Mouse (Mus musculus): Measurements from ENCODE around the gene Grin2b. TPM values are rescaled to one million over a fixed set of nuclear protein-coding genes. Genes with fewer than 3 reads are reported as not detected.

The Grin2b gene
- polyA plus RNA-seq, 1 experiment from 2014 or later, result not detected

DNA sequence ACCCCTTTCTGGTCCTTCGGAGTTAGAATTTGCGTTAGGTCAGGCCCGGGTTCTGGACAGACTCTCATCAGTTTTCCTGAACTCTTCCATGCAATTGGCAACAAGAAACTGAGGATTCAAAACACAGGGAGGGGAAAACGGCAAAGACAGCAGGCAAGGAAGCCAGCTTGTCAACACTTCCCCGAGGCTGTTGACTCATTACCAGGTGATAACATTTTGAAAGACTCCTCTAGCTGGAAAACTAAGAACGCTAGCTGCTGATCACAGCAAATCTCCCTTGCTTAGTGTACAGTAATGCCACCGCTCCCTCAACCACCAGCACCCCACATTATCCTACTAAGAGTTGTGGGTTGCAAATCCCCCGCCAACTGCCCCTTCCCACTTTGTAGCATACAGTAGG lies 266.2 kb downstream of the Grin2b start:
- H3K4me3 ChIP-seq (ENCODE audit: low read depth, low read length), result no peak overlapping the region
- no peaks in the 10 kb centered on the region for H3K9me3 ChIP-seq (ENCODE audit: control insufficient read depth, low read length)
- H3K4me1 ChIP-seq (replicated peaks; ENCODE audit: control insufficient read depth, insufficient read depth), result no peaks in the 10 kb centered on the region
- DNase-seq (ENCODE audit: low spot score) (no peak), ATAC-seq (ENCODE audit: low FRiP score, low TSS enrichment) (no peak)
- TF ChIP-seq EP300 (optimal IDR thresholded peaks at IDR 0.05) (no peak), CTCF (IDR thresholded peaks at IDR 0.05; ENCODE audit: low read depth) (no peak)
- no peak overlapping the region for H3K27ac ChIP-seq (replicated peaks)
- H3K27me3 ChIP-seq (ENCODE audit: control insufficient read depth, insufficient read depth, low read length), result no peaks in the 10 kb centered on the region
- H3K36me3 ChIP-seq (ENCODE audit: control insufficient read depth, insufficient read depth, low read length), result no peaks in the 10 kb centered on the region
- no peak overlapping the region for H3K9ac ChIP-seq (ENCODE audit: low read length)
- no peak overlapping the region for H3K4me2 ChIP-seq (replicated peaks; ENCODE audit: low read depth)
- WGBS, result 66% methylated on average over 8 of the region's 8 CpGs

DNA sequence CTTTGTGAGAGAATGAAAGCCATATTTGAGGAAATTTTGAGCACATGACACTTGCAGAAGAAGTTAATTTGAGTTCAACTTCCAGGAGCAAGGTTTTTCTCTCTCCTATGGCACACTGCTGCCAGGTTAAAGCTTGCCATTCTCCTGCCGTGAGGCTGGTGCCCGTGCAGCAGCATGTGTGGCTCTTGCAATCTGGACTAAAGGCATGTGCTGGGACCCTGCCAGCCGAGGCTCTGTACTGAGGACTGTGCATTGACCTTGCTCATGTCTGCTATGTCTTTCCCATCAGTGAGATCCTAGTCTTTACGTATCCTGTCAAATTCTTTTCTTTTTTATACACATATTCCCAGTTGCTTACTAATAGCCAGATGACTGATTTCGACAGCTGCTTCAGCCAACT lies 268.9 kb downstream of the Grin2b start:
- Histone ChIP-seq H3K9me3 (ENCODE audit: control insufficient read depth, low read length) (no peaks in the 10 kb centered on the region), H3K9ac (ENCODE audit: low read length) (no peak overlapping the region), H3K27me3 (ENCODE audit: control insufficient read depth, insufficient read depth, low read length) (no peaks in the 10 kb centered on the region), H3K4me1 (replicated peaks; ENCODE audit: control insufficient read depth, insufficient read depth) (no peaks in the 10 kb centered on the region), H3K4me2 (replicated peaks; ENCODE audit: low read depth) (no peak overlapping the region), H3K36me3 (ENCODE audit: control insufficient read depth, insufficient read depth, low read length) (no peaks in the 10 kb centered on the region), H3K4me3 (ENCODE audit: low read depth, low read length) (no peak overlapping the region), H3K27ac (replicated peaks) (no peak overlapping the region)
- 50% methylated on average over 5 of the region's 5 CpGs for WGBS
- DNase-seq (ENCODE audit: low spot score) (no peak), ATAC-seq (ENCODE audit: low FRiP score, low TSS enrichment) (no peak)
- TF ChIP-seq EP300 (optimal IDR thresholded peaks at IDR 0.05) (no peak), CTCF (IDR thresholded peaks at IDR 0.05; ENCODE audit: low read depth) (no peak)

DNA sequence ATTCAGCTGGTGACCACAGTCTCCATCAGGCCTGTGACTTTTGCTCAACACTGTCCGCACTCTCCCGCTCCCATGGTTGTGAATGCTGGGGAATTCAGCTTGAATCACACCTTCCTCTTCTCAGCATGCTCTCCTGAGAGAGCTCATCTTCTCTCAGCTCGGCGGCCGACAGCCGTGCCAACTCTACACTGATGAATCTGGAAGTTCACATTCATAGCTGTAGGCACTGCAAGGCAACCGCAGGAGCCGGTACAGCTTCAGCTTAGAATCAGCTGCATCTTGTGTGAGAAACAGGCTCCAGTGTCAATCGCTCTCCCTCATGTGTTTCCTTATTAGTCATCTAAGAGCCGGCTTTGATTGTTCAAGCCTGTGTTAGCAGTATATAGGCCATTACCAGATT lies 272.9 kb downstream of the Grin2b start:
- TF ChIP-seq EP300 (optimal IDR thresholded peaks at IDR 0.05) (no peak), CTCF (IDR thresholded peaks at IDR 0.05; ENCODE audit: low read depth) (no peak)
- Histone ChIP-seq H3K4me3 (ENCODE audit: low read depth, low read length) (no peak overlapping the region), H3K4me1 (replicated peaks; ENCODE audit: control insufficient read depth, insufficient read depth) (no peaks in the 10 kb centered on the region), H3K9me3 (ENCODE audit: control insufficient read depth, low read length) (no peaks in the 10 kb centered on the region), H3K27me3 (ENCODE audit: control insufficient read depth, insufficient read depth, low read length) (no peaks in the 10 kb centered on the region), H3K9ac (ENCODE audit: low read length) (no peak overlapping the region), H3K27ac (replicated peaks) (no peak overlapping the region), H3K4me2 (replicated peaks; ENCODE audit: low read depth) (no peak overlapping the region), H3K36me3 (ENCODE audit: control insufficient read depth, insufficient read depth, low read length) (no peaks in the 10 kb centered on the region)
- DNase-seq (ENCODE audit: low spot score) (no peak), ATAC-seq (ENCODE audit: low FRiP score, low TSS enrichment) (no peak)
- 85% methylated on average over 10 of the region's 10 CpGs for WGBS

DNA sequence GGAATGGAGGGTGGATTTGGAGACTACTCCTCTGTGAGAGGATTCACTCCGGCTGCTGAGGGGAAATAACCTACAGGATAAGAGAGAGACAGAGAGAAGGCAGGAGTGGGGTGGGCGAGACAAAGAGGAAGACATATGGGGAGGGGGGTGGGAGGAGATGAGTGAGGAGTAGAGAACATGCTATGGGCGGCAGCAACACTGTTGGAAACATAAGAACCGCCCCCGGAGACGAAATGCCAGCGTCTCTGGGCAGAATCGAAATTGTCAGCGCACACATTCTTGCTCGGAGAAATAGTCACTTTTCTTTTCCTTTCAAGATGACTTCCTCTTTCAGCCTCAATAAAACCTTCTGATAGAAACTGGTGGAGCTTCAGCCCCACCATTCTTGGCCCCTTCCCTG lies 274.1 kb downstream of the Grin2b start:
- no peak for DNase-seq (ENCODE audit: low spot score)
- Histone ChIP-seq H3K4me2 (replicated peaks; ENCODE audit: low read depth) (no peak overlapping the region), H3K4me1 (replicated peaks; ENCODE audit: control insufficient read depth, insufficient read depth) (no peaks in the 10 kb centered on the region)

DNA sequence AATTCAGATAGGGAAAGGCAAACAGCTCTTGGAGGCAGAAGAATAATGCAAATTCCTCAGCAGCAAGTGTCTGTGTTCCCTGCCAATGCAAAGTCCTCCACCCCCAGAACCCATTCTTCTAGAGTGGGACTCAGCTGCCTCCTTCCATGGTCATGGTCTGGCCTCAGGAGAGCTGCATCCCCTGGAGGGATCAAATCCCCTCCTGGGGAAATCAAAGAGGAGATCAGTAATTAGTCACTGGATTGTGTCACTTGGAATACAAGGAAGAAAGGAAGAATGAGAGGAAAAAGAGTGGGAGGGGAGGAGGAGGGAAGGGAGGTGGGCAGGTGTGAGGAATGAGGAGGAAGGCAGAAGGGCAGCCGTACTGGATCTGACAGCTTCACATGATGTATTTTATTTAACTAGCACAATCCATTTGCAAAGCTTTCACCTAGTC lies 278.5 kb downstream of the Grin2b start:
- WGBS, result 0% methylated on average over 1 of the region's 1 CpGs
- no peak for DNase-seq (ENCODE audit: low spot score)
- H3K9ac ChIP-seq (ENCODE audit: low read length), result no peak overlapping the region
- no peaks in the 10 kb centered on the region for H3K27me3 ChIP-seq (ENCODE audit: control insufficient read depth, insufficient read depth, low read length)
- H3K4me1 ChIP-seq (replicated peaks; ENCODE audit: control insufficient read depth, insufficient read depth), result no peaks in the 10 kb centered on the region
- no peak overlapping the region for H3K4me3 ChIP-seq (ENCODE audit: low read depth, low read length)
- H3K27ac ChIP-seq (replicated peaks), result no peak overlapping the region
- no peaks in the 10 kb centered on the region for H3K36me3 ChIP-seq (ENCODE audit: control insufficient read depth, insufficient read depth, low read length)
- ATAC-seq (ENCODE audit: low FRiP score, low TSS enrichment), result no peak
- H3K9me3 ChIP-seq (ENCODE audit: control insufficient read depth, low read length), result no peaks in the 10 kb centered on the region
- no peak overlapping the region for H3K4me2 ChIP-seq (replicated peaks; ENCODE audit: low read depth)
- TF ChIP-seq EP300 (optimal IDR thresholded peaks at IDR 0.05) (no peak), CTCF (IDR thresholded peaks at IDR 0.05; ENCODE audit: low read depth) (no peak)

More for the DNA sequence above, 274.1 kb downstream of the Grin2b start:
- no peak for ATAC-seq (ENCODE audit: low FRiP score, low TSS enrichment)
- Histone ChIP-seq H3K36me3 (ENCODE audit: control insufficient read depth, insufficient read depth, low read length) (no peaks in the 10 kb centered on the region), H3K9me3 (ENCODE audit: control insufficient read depth, low read length) (no peaks in the 10 kb centered on the region), H3K27ac (replicated peaks) (no peak overlapping the region), H3K27me3 (ENCODE audit: control insufficient read depth, insufficient read depth, low read length) (no peaks in the 10 kb centered on the region), H3K4me3 (ENCODE audit: low read depth, low read length) (no peak overlapping the region), H3K9ac (ENCODE audit: low read length) (no peak overlapping the region)
- WGBS, result 81% methylated on average over 10 of the region's 10 CpGs
- no peak for TF ChIP-seq EP300 (optimal IDR thresholded peaks at IDR 0.05)
- TF ChIP-seq CTCF (IDR thresholded peaks at IDR 0.05; ENCODE audit: low read depth), result no peak

DNA sequence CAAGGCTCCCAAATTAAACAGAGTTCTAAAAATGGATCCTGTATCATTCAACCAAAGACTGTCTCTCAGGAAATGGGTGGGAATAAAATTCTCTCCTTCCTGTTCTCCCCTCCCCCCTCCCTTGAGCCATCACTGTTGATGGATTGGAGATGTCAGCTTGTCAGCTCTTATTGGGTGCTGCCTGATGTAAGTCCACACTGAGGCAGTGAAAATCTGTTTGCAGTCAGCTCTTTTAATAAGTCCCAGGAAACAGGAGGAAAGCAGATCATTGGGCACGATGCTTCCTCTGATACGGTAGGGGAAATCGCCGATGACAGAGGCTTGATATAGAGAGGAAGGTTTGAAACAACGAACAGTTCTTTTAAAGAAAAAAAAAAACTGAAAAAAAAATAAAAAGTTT lies 290.7 kb downstream of the Grin2b start:
- Histone ChIP-seq H3K27ac (replicated peaks) (no peak overlapping the region), H3K27me3 (ENCODE audit: control insufficient read depth, insufficient read depth, low read length) (no peaks in the 10 kb centered on the region), H3K9ac (ENCODE audit: low read length) (no peak overlapping the region), H3K36me3 (ENCODE audit: control insufficient read depth, insufficient read depth, low read length) (no peaks in the 10 kb centered on the region), H3K9me3 (ENCODE audit: control insufficient read depth, low read length) (no peaks in the 10 kb centered on the region), H3K4me2 (replicated peaks; ENCODE audit: low read depth) (no peak overlapping the region), H3K4me3 (ENCODE audit: low read depth, low read length) (no peak overlapping the region), H3K4me1 (replicated peaks; ENCODE audit: control insufficient read depth, insufficient read depth) (no peaks in the 10 kb centered on the region)
- DNase-seq (ENCODE audit: low spot score) (no peak), ATAC-seq (ENCODE audit: low FRiP score, low TSS enrichment) (no peak)
- TF ChIP-seq EP300 (optimal IDR thresholded peaks at IDR 0.05) (no peak), CTCF (IDR thresholded peaks at IDR 0.05; ENCODE audit: low read depth) (no peak)
- WGBS, result 68% methylated on average over 5 of the region's 5 CpGs

Data from stomach, postnatal 0 days (tissue).